Mouse (Mus musculus) monocyte, adult 5-6 weeks (primary cell): ENCODE measurements around the gene Alppl2. TPM values are rescaled to one million over a fixed set of nuclear protein-coding genes. Genes with fewer than 3 reads are reported as not detected.
A peak's percentile ranks its signal among the peaks of the same experiment; 100 is the strongest.

Experiments used
- ATAC-seq: fragments of 153-309, 156-312 bp; replicated peaks from 2 replicates; pipeline ENCODE4 v1.8.0; 2017; ENCODE audit warnings: mild to moderate bottlenecking; ENCODE audit not compliant: low TSS enrichment, insufficient number of reproducible peaks, severe bottlenecking, poor library complexity, low FRiP score
- total RNA-seq: library from RNA; stranded (forward); fragments of 200-1000, 200-491, 200-594 nt; gene quantifications from 3 replicates; pipeline ENCODE4 v1.2.3, GENCODE M21; 2017

Alppl2 gene
- not detected in 3 replicates for total RNA-seq

- no peak for ATAC-seq
Measured at GRCm38 (mm10) chr1:87089828-87090227, at the start of gene Alppl2. Alppl2 (minus strand) TSS chr1:87089928.

DNA sequence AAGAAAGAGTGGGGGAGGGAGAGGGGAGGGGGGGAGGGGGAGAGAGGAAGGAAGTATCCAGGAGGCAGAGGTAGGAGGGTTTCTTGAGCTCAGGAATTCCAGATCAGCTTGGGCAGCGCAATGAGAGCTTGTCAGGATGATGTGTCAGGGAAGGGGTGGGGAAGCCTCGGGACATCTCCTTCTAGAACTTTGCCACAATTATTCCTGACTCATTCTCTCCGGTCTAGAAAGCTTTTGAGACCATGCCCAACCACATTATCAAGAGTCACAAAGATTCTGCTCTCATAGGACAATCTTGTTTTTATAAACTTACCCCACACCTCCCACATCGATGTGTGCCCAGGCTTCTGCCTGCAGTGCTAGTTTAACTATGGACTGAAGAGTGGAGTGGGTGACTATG, 42.1 kb upstream of the Alppl2 start:
- no peak for ATAC-seq

DNA sequence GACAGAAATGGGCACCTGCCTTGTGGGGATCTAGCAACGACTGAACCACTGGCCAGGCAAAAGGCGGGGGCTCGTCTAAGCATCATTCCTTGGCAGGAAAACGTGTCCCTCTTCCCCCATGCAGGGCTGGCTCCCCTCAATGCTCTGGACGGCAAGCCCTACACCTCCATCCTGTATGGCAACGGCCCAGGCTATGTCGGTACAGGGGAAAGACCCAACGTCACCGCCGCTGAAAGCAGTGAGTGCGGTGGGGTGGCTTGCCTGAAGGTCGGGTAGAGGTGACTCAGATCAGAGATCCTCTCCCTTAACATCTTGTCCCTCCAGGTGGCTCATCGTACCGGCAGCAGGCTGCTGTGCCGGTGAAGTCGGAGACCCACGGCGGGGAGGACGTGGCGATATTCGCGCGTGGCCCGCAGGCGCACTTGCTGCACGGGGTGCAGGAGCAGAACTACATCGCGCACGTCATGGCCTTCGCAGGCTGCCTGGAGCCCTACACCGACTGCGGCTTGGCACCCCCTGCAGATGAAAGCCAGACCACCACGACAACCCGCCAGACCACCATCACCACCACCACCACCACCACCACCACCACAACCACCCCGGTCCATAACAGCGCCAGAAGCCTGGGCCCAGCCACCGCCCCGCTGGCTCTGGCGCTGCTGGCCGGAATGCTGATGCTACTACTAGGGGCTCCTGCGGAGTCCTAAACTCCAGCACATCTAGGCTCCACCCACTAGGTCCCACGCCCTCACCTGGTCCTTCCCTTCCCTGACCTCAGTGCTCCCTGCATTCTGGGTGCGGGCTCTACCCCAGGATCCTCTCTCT, 37.7 kb upstream of the Alppl2 start:
- ATAC-seq = no peak

DNA sequence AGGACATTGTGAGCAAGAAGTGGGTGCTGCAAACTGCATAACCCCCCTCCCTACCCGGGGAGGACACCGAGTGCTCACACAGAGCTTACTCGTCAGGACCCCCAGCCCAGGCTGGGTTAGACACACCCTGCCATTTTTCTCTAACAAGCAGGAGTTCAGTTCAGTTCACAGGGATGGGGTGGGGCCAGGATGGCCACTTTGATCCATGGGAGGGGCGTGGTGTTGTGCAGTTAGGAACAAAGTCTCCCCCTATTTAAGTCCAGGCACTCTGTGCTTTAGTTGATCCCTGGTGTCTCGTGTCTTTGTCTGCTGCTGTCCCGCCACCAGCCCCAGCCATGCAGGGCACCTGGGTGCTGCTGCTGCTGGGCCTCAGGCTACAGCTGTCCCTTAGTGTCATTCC, 34.9 kb upstream of the Alppl2 start, which contains the start of gene Akp3:
Gene Akp3 (plus strand): TSS at position 301 of the 400 bp plus-strand sequence.
- ATAC-seq = no peak

DNA sequence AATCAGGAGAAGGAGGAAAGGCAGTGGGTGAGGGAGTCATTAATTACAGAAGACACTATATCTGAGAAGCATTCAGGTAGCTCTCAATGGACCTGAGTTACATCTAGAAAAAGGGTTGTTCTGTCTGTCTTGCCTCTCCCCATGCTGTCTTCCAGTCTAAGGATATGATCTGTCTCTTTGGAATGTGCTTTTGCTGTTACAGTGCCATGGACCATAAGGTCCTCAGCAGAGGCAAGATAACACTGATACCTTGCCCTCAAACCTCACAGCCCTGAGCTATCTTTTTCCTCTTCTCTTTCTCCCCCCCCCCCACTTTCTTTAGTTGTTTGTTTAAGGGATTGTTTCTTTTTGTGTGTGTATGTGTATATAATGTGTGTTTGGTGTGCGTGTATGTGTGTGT, 25.1 kb upstream of the Alppl2 start:
- ATAC-seq = no peak

DNA sequence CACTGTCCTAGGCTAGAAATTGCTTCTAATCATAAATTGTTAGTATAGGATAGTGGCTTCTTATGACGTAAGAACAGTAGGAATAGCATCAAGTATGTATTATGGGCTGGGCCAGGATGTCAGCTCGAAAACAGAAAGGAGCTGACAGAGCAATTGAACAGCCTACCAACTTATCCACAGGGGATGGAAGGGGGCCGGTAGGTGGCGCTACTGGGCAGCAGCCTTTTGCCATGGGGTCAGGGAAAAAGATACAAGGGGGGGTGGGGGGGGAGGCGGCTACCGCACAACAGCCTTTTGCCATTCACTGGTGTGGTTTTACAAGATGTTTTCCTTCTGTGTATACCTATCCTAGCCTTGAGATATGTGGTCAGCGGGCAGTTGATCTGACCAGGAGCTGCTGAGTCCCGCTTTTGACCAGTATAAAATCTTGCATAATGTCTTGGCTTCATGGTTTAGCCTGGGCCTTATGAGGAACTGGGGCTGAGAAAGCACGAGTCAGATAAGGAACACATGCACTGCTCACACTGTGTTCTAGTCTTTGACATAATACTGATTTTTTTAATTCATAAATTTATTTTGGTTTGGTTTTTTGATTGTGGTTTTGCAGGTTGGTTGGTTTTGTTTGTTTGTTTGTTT, 22.1 kb upstream of the Alppl2 start:
- no peak for ATAC-seq

- ATAC-seq = no peak
Measured at GRCm38 (mm10) chr1:87108564-87108963, 18.8 kb upstream of the Alppl2 start.

DNA sequence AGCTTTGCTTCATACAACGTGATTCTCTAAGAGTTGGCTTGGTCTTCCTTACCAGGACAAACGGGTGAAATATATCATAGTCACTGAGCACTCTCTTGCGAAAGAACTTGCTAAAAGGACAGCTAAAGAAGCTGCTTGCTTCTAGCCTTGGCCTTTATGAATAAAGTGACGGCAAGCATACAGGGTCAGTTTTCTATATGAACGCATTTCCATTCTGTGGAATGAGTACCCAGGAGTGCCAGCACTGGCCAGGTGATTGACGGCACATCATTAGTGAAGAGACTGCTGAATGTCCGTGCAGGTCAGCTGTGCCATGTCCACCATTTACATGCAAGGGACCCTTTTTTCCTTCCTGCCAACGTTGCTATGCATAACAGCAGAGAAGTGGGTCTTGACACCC, 16.8 kb upstream of the Alppl2 start:
- no peak for ATAC-seq

DNA sequence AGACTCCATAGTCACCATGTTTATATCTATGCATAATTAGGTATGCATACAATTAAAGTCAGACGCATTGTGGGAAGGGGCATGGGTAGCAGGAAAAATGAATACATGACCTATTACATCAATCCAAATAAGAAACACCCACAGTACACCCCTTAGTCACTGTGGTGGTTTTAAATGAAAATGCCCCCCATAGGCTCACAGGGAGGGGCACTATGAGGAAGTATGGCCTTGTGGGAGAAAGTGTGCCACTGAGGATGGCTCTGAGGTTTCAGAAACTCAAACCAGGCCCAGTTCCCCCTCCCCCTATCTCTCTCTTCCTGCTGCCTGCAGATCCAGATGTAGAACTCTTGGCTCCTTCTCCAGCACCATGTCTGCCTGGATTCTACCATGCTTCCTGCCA, 14.2 kb upstream of the Alppl2 start:
- no peak for ATAC-seq

GRCm38 (mm10) chr1:87102114-87102513, 12.4 kb upstream of the Alppl2 start:
- no peak for ATAC-seq

GRCm38 (mm10) chr1:87101411-87101810, 11.7 kb upstream of the Alppl2 start, which contains the start of gene Alpi:
Alpi (minus strand) TSS chr1:87101606.
- no peak for ATAC-seq

DNA sequence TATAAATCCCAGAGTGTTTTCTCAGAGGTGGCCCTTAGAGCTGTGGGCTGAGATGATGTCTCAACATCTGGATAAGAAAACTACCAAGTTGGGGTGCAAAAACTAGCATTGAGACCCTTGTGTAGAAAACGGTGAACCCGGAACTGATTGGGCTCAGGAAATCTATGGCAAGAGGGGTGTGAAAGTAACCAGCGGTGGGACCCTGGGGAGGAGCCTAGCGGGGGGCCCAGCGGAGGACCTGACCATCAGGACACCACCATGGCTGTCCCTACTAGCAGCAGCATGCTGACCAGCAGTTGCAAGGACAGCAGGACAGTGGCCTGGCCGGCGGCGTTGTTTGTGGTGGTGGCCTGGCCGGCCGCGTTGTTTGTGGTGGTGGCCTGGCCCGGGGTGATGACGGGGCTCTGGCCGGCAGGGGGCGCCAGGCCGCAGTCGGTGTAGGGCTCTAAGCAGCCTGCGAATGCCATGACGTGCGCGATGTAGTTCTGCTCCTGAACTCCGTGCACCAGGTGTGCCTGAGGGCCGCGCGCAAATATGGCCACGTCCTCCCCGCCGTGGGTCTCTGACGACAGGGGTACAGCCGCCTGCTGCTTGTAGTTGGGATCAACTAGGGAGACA, 8.7 kb upstream of the Alppl2 start:
- ATAC-seq = no peak

DNA sequence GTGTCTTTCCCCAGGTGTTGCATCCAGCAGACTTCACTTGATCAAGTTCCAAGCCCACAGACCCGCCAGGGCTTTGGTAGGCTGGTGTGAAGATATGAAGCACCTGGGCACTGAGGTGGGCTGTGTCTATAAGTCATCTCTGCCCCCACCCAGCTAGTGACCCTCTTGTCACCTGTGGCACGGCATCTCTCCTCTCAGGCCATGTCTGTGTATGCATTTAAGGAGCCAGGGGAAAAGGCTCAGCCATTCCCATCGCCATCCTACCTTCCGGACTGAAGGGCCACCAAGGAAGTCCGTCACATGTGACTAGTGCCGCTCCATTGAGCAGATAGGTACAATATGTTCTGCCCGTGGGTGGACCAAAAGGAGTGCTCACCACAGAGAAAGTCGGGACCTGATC, 5.9 kb upstream of the Alppl2 start:
- ATAC-seq = no peak

- ATAC-seq = no peak
Measured at GRCm38 (mm10) chr1:87089251-87089650, 477 bp downstream of the Alppl2 start.

- ATAC-seq = no peak
Measured at GRCm38 (mm10) chr1:87086964-87087363, 2.8 kb downstream of the Alppl2 start.

- ATAC-seq = no peak
Measured at GRCm38 (mm10) chr1:87086196-87086595, 3.5 kb downstream of the Alppl2 start.

GRCm38 (mm10) chr1:87073776-87074175, 16.0 kb downstream of the Alppl2 start:
- ATAC-seq = no peak

- 0 out of 2 replicates have a peak, but pooled peaks have one; percentile 20 for ATAC-seq
Measured at GRCm38 (mm10) chr1:87070720-87071119, 19.0 kb downstream of the Alppl2 start.

- ATAC-seq = no peak
Measured at GRCm38 (mm10) chr1:87060913-87061312, 28.8 kb downstream of the Alppl2 start.
